Mouse (Mus musculus): ENCODE data around the gene 2210010C04Rik. TPM values are rescaled to one million over a fixed set of nuclear protein-coding genes. Genes with fewer than 3 reads are reported as not detected.
"Not testable (repeated sequence)": the region's sequence is repeated elsewhere in the genome, so short reads cannot be mapped to it uniquely, and the experiment has no call there.

2210010C04Rik gene
- polyA plus RNA-seq, 1 experiment from 2014 or later: not detected

- Histone ChIP-seq H3K9me3 (replicated peaks) (no peaks in the 10 kb centered on the region), H3K36me3 (no peaks in the 10 kb centered on the region), H3K4me3 (no peak overlapping the region), H3K27ac (no peak overlapping the region), H3K4me1 (no peaks in the 10 kb centered on the region), H3K27me3 (ENCODE audit: low read depth, poor library complexity, severe bottlenecking) (no peaks in the 10 kb centered on the region)
- no peak for DNase-seq (ENCODE audit: low spot score)
- WGBS: 86% methylated on average over 1 of the region's 1 CpGs
Observed at GRCm38 (mm10) chr6:41047202-41047601, 11.9 kb upstream of the 2210010C04Rik start.

DNA sequence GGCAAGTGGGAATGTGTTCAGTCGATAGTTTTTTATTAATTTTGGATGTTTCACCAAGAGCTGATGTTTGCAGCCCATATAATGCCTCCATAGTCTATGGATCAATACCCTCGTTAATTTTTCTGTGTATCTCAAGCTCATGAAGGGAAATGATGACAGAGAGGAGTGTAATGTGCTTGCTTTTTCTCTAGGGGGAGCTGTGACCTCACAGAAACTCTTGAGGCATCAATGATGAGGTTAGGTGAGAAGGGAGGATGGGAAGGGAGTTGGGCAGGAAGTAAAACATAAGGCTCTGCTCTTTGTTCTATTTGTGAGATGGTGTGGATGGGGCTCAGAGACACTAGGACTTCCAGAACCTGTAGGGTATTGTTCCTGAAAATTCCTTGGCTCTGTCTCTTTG lies 11.2 kb upstream of the 2210010C04Rik start:
- DNase-seq (ENCODE audit: low spot score): no peak
- H3K4me1 ChIP-seq: no peaks in the 10 kb centered on the region
- 67% methylated on average over 2 of the region's 2 CpGs for WGBS

GRCm38 (mm10) chr6:41044753-41045152 lies 9.4 kb upstream of the 2210010C04Rik start:
- WGBS: 100% methylated on average over 1 of the region's 1 CpGs
- DNase-seq (ENCODE audit: low spot score): no peak
- H3K9me3 ChIP-seq (replicated peaks): no peaks in the 10 kb centered on the region
- no peaks in the 10 kb centered on the region for H3K4me1 ChIP-seq
- no peaks in the 10 kb centered on the region for H3K27me3 ChIP-seq (ENCODE audit: low read depth, poor library complexity, severe bottlenecking)
- no peak overlapping the region for H3K4me3 ChIP-seq
- H3K27ac ChIP-seq: no peak overlapping the region
- H3K36me3 ChIP-seq: no peaks in the 10 kb centered on the region

More for the DNA sequence above, 11.2 kb upstream of the 2210010C04Rik start:
- H3K9me3 ChIP-seq (replicated peaks): no peaks in the 10 kb centered on the region
- no peaks in the 10 kb centered on the region for H3K27me3 ChIP-seq (ENCODE audit: low read depth, poor library complexity, severe bottlenecking)
- no peaks in the 10 kb centered on the region for H3K36me3 ChIP-seq
- H3K4me3 ChIP-seq: no peak overlapping the region
- H3K27ac ChIP-seq: no peak overlapping the region

DNA sequence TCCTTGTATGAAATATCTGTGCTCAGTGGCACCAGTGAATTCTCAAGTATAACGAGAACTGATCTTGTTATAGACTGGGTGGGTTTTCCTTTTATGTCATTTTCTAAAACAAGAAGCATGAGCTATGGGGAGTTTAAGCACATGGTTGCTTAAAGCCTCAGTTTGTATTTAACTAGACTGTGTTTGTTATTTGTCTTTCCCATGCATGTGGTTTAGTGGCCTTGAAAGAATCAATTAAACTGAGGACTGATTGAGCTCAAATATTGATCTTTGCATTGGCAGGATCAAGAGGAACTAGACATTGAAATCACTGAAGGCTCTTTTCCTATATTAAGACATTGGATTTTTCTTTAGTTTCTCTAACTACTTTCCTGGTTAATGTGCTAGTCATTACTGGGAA lies 9.0 kb upstream of the 2210010C04Rik start:
- Histone ChIP-seq H3K27me3 (ENCODE audit: low read depth, poor library complexity, severe bottlenecking) (no peaks in the 10 kb centered on the region), H3K27ac (no peak overlapping the region), H3K4me3 (no peak overlapping the region), H3K36me3 (no peaks in the 10 kb centered on the region), H3K9me3 (replicated peaks) (no peaks in the 10 kb centered on the region), H3K4me1 (no peaks in the 10 kb centered on the region)
- no peak for DNase-seq (ENCODE audit: low spot score)
- 88% methylated on average over 1 of the region's 1 CpGs for WGBS

GRCm38 (mm10) chr6:41032802-41033201 lies 2.5 kb downstream of the 2210010C04Rik start:
- no peaks in the 10 kb centered on the region for H3K9me3 ChIP-seq (replicated peaks)
- 87% methylated on average over 6 of the region's 6 CpGs for WGBS
- H3K27ac ChIP-seq: no peak overlapping the region
- H3K27me3 ChIP-seq (ENCODE audit: low read depth, poor library complexity, severe bottlenecking): no peaks in the 10 kb centered on the region
- no peaks in the 10 kb centered on the region for H3K4me1 ChIP-seq
- H3K4me3 ChIP-seq: no peak overlapping the region
- no peaks in the 10 kb centered on the region for H3K36me3 ChIP-seq
- DNase-seq (ENCODE audit: low spot score): no peak

DNA sequence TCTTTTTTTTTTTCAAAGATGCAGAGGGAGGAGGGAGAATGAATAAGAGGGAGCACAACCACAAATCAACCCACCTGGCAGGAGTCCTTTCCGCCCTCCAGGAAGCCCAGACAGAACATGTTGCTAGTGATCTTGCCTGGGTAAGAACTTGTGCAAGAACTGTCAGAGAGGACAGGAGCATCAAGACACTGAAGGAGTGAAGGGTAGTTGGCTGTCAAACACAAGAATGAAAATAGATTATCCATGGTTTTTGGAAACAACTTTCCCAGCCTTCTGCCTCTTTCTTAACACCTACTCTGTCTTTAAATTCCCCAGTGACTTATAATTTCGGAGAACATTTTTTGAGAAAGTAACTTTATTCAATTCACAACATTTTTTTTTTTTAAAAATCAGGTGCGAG lies 3.1 kb downstream of the 2210010C04Rik start:
- Histone ChIP-seq H3K36me3 (no peaks in the 10 kb centered on the region), H3K27me3 (ENCODE audit: low read depth, poor library complexity, severe bottlenecking) (no peaks in the 10 kb centered on the region), H3K9me3 (replicated peaks) (no peaks in the 10 kb centered on the region), H3K27ac (no peak overlapping the region), H3K4me1 (no peaks in the 10 kb centered on the region), H3K4me3 (no peak overlapping the region)
- WGBS: 82% methylated on average over 3 of the region's 3 CpGs
- no peak for DNase-seq (ENCODE audit: low spot score)

GRCm38 (mm10) chr6:41030821-41031220 lies 4.5 kb downstream of the 2210010C04Rik start:
- WGBS: 95% methylated on average over 3 of the region's 3 CpGs
- H3K4me1 ChIP-seq: no peaks in the 10 kb centered on the region
- H3K9me3 ChIP-seq (replicated peaks): no peaks in the 10 kb centered on the region
- no peaks in the 10 kb centered on the region for H3K27me3 ChIP-seq (ENCODE audit: low read depth, poor library complexity, severe bottlenecking)
- no peaks in the 10 kb centered on the region for H3K36me3 ChIP-seq
- H3K4me3 ChIP-seq: no peak overlapping the region
- no peak overlapping the region for H3K27ac ChIP-seq
- DNase-seq (ENCODE audit: low spot score): no peak

- 61% methylated on average over 2 of the region's 2 CpGs for WGBS
- Histone ChIP-seq H3K27ac (no peak overlapping the region), H3K4me3 (no peak overlapping the region), H3K4me1 (no peaks in the 10 kb centered on the region), H3K27me3 (ENCODE audit: low read depth, poor library complexity, severe bottlenecking) (no peaks in the 10 kb centered on the region), H3K36me3 (no peaks in the 10 kb centered on the region), H3K9me3 (replicated peaks) (no peaks in the 10 kb centered on the region)
- no peak for DNase-seq (ENCODE audit: low spot score)
Observed at GRCm38 (mm10) chr6:41027053-41027452, 8.3 kb downstream of the 2210010C04Rik start.

DNA sequence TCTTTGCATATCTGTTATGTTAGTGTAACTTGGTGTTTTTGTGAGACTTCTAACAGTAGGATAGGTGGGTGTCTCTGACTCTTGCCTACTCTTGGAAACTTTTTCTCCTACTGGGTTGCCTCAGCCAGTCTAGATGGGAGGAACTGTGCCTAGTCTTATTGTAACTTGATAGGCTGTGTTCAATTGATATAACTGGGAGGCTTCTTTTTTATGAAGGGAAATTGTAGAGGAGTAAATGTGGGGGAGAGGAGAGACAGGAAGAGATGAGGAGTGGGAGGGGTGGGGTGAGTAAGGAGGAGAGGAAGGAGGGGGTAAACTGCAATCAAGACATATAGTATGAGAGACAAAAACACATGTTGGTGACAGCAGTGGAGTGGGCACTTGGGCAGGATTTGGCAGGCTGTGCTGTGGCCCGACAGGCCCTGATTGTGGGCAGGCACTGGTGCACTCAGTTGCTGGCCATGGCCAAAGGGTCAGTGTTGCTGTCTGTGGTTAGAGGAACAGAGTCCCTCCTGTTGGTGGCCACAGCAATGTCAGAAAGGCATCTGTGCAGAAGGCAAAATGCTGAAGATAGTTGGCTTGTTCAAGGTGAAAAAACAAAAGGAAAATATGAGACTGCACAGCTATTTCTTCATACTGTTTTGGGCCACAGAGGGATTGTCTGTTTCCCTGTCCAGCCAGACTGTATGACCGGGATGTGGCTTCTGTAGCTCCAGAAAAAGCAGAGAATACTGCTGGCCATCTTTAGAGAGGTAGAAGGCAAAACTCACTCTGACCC lies 9.2 kb downstream of the 2210010C04Rik start:
- 82% methylated on average over 2 of the region's 2 CpGs for WGBS
- Histone ChIP-seq H3K4me1 (no peaks in the 10 kb centered on the region), H3K4me3 (no peak overlapping the region), H3K27ac (no peak overlapping the region), H3K36me3 (no peaks in the 10 kb centered on the region), H3K27me3 (ENCODE audit: low read depth, poor library complexity, severe bottlenecking) (no peaks in the 10 kb centered on the region), H3K9me3 (replicated peaks) (no peaks in the 10 kb centered on the region)
- DNase-seq (ENCODE audit: low spot score): no peak

- WGBS: 88% methylated on average over 2 of the region's 2 CpGs
- no peak overlapping the region for H3K27ac ChIP-seq
Observed at GRCm38 (mm10) chr6:41019140-41019539, 16.2 kb downstream of the 2210010C04Rik start.

DNA sequence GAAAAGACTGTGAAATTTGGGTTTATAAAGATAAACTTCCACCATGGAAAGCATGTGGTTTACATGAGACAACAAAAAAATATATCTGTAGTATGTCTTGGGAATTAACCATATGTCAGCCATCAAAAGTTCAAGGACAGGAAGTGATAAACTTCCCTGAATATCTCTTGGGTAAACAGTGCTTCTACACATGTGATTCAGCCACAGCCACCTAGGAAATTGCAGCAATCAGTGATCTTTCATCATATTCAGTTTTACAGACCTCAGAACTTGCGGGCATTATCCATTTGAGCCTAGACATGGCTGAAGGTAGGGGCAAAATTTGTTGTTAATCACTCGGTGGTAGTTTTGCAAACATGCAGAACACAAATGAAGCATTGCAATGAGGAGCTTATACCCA lies 16.7 kb downstream of the 2210010C04Rik start:
- 83% methylated on average over 2 of the region's 2 CpGs for WGBS

More at GRCm38 (mm10) chr6:41019140-41019539, 16.2 kb downstream of the 2210010C04Rik start:
- no peak overlapping the region for H3K4me3 ChIP-seq
- H3K27me3 ChIP-seq (ENCODE audit: low read depth, poor library complexity, severe bottlenecking): no peaks in the 10 kb centered on the region
- H3K9me3 ChIP-seq (replicated peaks): no peaks in the 10 kb centered on the region
- DNase-seq (ENCODE audit: low spot score): no peak
- H3K36me3 ChIP-seq: no peaks in the 10 kb centered on the region
- H3K4me1 ChIP-seq: no peaks in the 10 kb centered on the region

GRCm38 (mm10) chr6:41015065-41015464 lies 20.2 kb downstream of the 2210010C04Rik start:
- H3K9me3 ChIP-seq (replicated peaks): no peaks in the 10 kb centered on the region
- no peaks in the 10 kb centered on the region for H3K36me3 ChIP-seq
- H3K27me3 ChIP-seq (ENCODE audit: low read depth, poor library complexity, severe bottlenecking): no peaks in the 10 kb centered on the region
- DNase-seq (ENCODE audit: low spot score): no peak
- 87% methylated on average over 4 of the region's 4 CpGs for WGBS
- no peak overlapping the region for H3K27ac ChIP-seq
- H3K4me1 ChIP-seq: no peaks in the 10 kb centered on the region
- no peak overlapping the region for H3K4me3 ChIP-seq

More for the DNA sequence above, 16.7 kb downstream of the 2210010C04Rik start:
- DNase-seq (ENCODE audit: low spot score): no peak
- Histone ChIP-seq H3K9me3 (replicated peaks) (no peaks in the 10 kb centered on the region), H3K4me3 (no peak overlapping the region), H3K4me1 (no peaks in the 10 kb centered on the region), H3K27me3 (ENCODE audit: low read depth, poor library complexity, severe bottlenecking) (no peaks in the 10 kb centered on the region), H3K36me3 (no peaks in the 10 kb centered on the region), H3K27ac (no peak overlapping the region)

DNA sequence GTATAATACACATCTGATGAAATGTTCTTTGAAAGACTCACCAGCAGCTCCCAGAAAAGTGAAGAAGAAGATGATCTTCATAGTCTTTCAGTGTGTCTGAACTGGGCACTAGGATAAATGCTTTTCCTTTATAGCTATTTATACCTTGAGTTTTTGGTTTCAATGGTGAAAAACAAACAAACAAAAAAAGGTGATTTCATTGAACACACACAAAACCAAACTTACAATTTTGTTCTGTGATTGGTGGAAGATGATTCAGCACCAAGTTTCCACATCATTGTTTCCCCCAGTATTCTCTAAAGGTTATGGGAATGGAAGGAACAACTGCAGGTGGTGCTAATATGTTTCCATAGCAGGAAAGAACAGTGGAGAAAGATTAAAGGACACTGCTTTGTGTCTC lies 35.9 kb downstream of the 2210010C04Rik start, which contains the start of gene Gm2663:
Gene Gm2663 (minus strand): TSS at position 101 of the 400 bp plus-strand sequence.
- H3K4me3 ChIP-seq; DNase-seq (ENCODE audit: low spot score); H3K27me3 ChIP-seq (ENCODE audit: low read depth, poor library complexity, severe bottlenecking); H3K4me1 ChIP-seq; H3K9me3 ChIP-seq (replicated peaks); H3K27ac ChIP-seq; H3K36me3 ChIP-seq: not testable (repeated sequence)

Measured in limb, embryonic 10.5 days (tissue).